Mouse (Mus musculus) left cerebral cortex, postnatal 36 days (tissue): Measurements from ENCODE around the gene Unc45a. TPM values are rescaled to one million over a fixed set of nuclear protein-coding genes. Genes with fewer than 3 reads are reported as not detected.
A peak's percentile ranks its signal among the peaks of the same experiment; 100 is the strongest.

Source experiments
- DNase-seq, 2 experiments: peaks; one replicate each; pipeline ENCODE4 v3.0.0; 2021 to 2022; ENCODE audit warnings: low spot score in 2 of 2, mixed read lengths in 1 of 2
- intact Hi-C: fragments of 180-260 bp; cut with DNase I; formaldehyde crosslinking; loops from one replicate; pipeline ENCODE4 v1.15.1; 2025
- total RNA-seq, 2 experiments: library from RNA; stranded (reverse); gene quantifications; 2 replicates each; pipeline ENCODE4 v1.2.3; 2021

The Unc45a gene
- total RNA-seq, 2 experiments from 2014 or later, result 36.4 to 39.6 TPM

- no peak for DNase-seq
- intact Hi-C loops, result no loop called here
Measured at GRCm38 (mm10) chr7:80368635-80369421, 28.0 kb upstream of the Unc45a start.

- DNase-seq, result no peak
- intact Hi-C loops, result no loop called here
Measured at GRCm38 (mm10) chr7:80368009-80368408, 27.2 kb upstream of the Unc45a start.

GRCm38 (mm10) chr7:80367232-80367631 is 26.4 kb upstream of the Unc45a start:
- intact Hi-C loops, result no loop called here
- DNase-seq, result no peak

GRCm38 (mm10) chr7:80365759-80366158 is 25.0 kb upstream of the Unc45a start:
- no peak for DNase-seq
- intact Hi-C loops, result no loop called here

- intact Hi-C loops, result no loop called here
Measured at GRCm38 (mm10) chr7:80360435-80360834, 19.6 kb upstream of the Unc45a start.

GRCm38 (mm10) chr7:80358039-80358438 is 17.2 kb upstream of the Unc45a start:
- intact Hi-C loops, result no loop called here
- no peak for DNase-seq

More at GRCm38 (mm10) chr7:80360435-80360834, 19.6 kb upstream of the Unc45a start:
- no peak for DNase-seq

GRCm38 (mm10) chr7:80357156-80357555 is 16.4 kb upstream of the Unc45a start:
- DNase-seq, result no peak
- intact Hi-C loops, result no loop called here

- intact Hi-C loops, result no loop called here
- no peak for DNase-seq
Measured at GRCm38 (mm10) chr7:80356351-80356750, 15.5 kb upstream of the Unc45a start.

- no peak for DNase-seq
- intact Hi-C loops, result no loop called here
Measured at GRCm38 (mm10) chr7:80352920-80353319, 12.1 kb upstream of the Unc45a start.

- intact Hi-C loops, result no loop called here
- no peak for DNase-seq
Measured at GRCm38 (mm10) chr7:80350808-80351207, 10.0 kb upstream of the Unc45a start.

GRCm38 (mm10) chr7:80347670-80348586 is 7.1 kb upstream of the Unc45a start:
- intact Hi-C loops, result no loop called here
- DNase-seq, result no peak

- no peak for DNase-seq
- intact Hi-C loops, result no loop called here
Measured at GRCm38 (mm10) chr7:80346830-80347229, 6.0 kb upstream of the Unc45a start.

- intact Hi-C loops, result no loop called here
- no peak for DNase-seq
Measured at GRCm38 (mm10) chr7:80346173-80346572, 5.4 kb upstream of the Unc45a start.

GRCm38 (mm10) chr7:80343270-80344018 is 2.6 kb upstream of the Unc45a start:
- intact Hi-C loops, result no loop called here
- no peak for DNase-seq

- peak; percentile 93 to 96 for DNase-seq
- intact Hi-C loops, result no loop called here
Measured at GRCm38 (mm10) chr7:80342858-80343257, 2.1 kb upstream of the Unc45a start, which contains the start of gene Hddc3. TSS of gene Hddc3 (plus strand) at chr7:80343104.

- intact Hi-C loops, result no loop called here
- DNase-seq, result no peak
Measured at GRCm38 (mm10) chr7:80341793-80342192, 988 bp upstream of the Unc45a start.

GRCm38 (mm10) chr7:80339793-80340628 is 794 bp downstream of the Unc45a start:
- intact Hi-C loops, result loop anchor here (1.0 kb wide), 1 partner anchor 30 kb away; no protein-coding TSS in a partner anchor

GRCm38 (mm10) chr7:80339371-80339770 is 1.4 kb downstream of the Unc45a start:
- DNase-seq, result peak in 1 of 2 experiments; percentile 42
- intact Hi-C loops, result no loop called here

More at GRCm38 (mm10) chr7:80339793-80340628, 794 bp downstream of the Unc45a start:
- peak; percentile 97 to 98 for DNase-seq

- intact Hi-C loops, result no loop called here
- DNase-seq, result no peak
Measured at GRCm38 (mm10) chr7:80336932-80337331, 3.9 kb downstream of the Unc45a start.
